Mouse (Mus musculus) lung, postnatal 0 days (tissue): ENCODE data around the gene Eral1. TPM values are rescaled to one million over a fixed set of nuclear protein-coding genes. Genes with fewer than 3 reads are reported as not detected.
A peak's percentile ranks its signal among the peaks of the same experiment; 100 is the strongest.

Experiments used
- ATAC-seq: fragments of 200-750 bp; cut with Nextera tagmentation; 2 replicates; pipeline ENCODE4 v1.8.0; 2017; ENCODE audit warnings: moderate library complexity
- DNase-seq: peaks from one replicate; pipeline ENCODE4 v3.0.0-alpha.2; 2016; ENCODE audit warnings: low spot score
- H3K27ac ChIP-seq: fragments of 300-500 bp; sonication (generic); 2 replicates; pipeline ENCODE4 v1.5.1; 2014; ENCODE audit warnings: antibody characterized with exemption, mild to moderate bottlenecking, low read length, mixed read lengths
- H3K27me3 ChIP-seq: fragments of 300-500 bp; sonication (generic); replicated peaks from 2 replicates; pipeline ENCODE4 v1.6.1; 2014; ENCODE audit warnings: low read length, mixed read lengths; ENCODE audit not compliant: insufficient read depth
- H3K36me3 ChIP-seq: fragments of 300-500 bp; sonication (generic); 2 replicates; pipeline ENCODE4 v1.6.1; 2014; ENCODE audit warnings: low read length, mixed read lengths; ENCODE audit not compliant: insufficient read depth
- H3K4me1 ChIP-seq: fragments of 300-500 bp; sonication (generic); 2 replicates; pipeline ENCODE4 v1.6.1; 2014; ENCODE audit warnings: antibody characterized with exemption, low read depth, low read length, mixed read lengths; ENCODE audit not compliant: insufficient read depth
- H3K4me2 ChIP-seq: fragments of 300-500 bp; sonication (generic); replicated peaks from 2 replicates; pipeline ENCODE4 v1.6.1; 2014; ENCODE audit warnings: low read depth, mild to moderate bottlenecking, low read length, moderate library complexity, mixed read lengths
- H3K4me3 ChIP-seq: fragments of 300-500 bp; sonication (generic); 2 replicates; pipeline ENCODE4 v1.5.1; 2014; ENCODE audit warnings: low read depth, low read length
- H3K9ac ChIP-seq: fragments of 300-500 bp; sonication (generic); replicated peaks from 2 replicates; pipeline ENCODE4 v1.6.1; 2014; ENCODE audit warnings: low read depth, mild to moderate bottlenecking
- H3K9me3 ChIP-seq: fragments of 300-500 bp; sonication (generic); 2 replicates; pipeline ENCODE4 v1.6.1; 2016; ENCODE audit warnings: low read length, mixed read lengths
- CTCF ChIP-seq: IDR thresholded peaks from 2 replicates; pipeline ENCODE4 v1.5.1; 2016; ENCODE audit warnings: antibody characterized with exemption, mild to moderate bottlenecking
- EP300 ChIP-seq: IDR thresholded peaks from 2 replicates; pipeline ENCODE4 v1.6.1; 2016; ENCODE audit warnings: antibody characterized with exemption, mild to moderate bottlenecking, control low read depth
- WGBS: fragments of 180-500 bp; shearing (Covaris S2); extraction: QIAGEN DNeasy Blood & Tissue Kit; methylation state at CpG from one replicate; pipeline ENCODE4 v1.1.7; 2014; 5-methylcytosine and 5-hydroxymethylcytosine counted together
- polyA plus RNA-seq: library from polyadenylated mRNA; unstranded; fragments of >200 nt; fragmentation: Nextera tagmentation; extraction: Ambion mirVana; gene quantifications from 2 replicates; pipeline ENCODE4 v1.2.1, GENCODE M21; 2015

Gene Eral1
- 14.8 and 17.7 TPM in 2 replicates for polyA plus RNA-seq

DNA sequence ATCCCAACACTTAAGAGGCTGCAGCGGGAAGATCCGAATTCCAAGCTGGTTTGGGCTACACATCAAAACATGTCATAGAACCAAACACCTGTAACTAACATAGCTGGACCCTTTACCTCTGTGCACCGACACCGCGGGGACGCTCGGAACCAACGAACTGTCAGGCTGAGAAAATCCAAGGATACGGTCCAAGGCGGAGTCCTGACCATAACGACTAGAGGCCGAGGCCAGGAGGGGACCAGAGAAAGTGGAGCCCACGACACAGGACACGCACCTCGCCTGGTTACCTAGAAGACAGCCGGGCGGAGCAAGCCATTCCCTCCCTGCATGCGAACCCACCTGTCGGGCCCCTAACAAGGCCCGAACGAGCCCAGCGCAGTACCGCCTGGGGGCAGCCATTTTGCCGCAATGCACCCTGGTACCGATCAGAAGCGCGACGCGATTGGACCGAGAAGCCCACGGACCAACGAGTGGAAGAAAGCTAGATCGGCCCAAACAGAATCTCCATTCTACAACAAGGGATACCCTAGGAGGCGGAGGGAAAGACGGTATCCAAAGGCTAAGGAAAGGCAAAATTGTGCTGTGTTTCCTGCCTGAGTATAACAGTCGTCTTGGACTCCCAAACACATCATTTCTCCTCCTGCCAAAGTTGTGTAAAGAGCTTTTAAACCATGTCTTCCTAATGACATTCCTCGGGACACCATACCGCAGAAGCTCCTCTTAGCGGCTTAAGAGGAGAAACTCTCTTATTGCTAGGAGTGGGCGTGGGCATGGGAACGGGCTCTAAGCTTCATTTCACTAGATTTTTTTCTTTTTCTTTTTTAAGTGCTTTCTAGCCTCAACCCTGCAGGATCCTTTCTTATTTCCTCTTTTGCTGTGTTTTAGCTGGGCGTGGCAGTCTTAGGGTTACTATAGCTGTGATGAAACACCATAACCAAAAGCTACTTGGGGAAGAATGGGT, at the start of gene Eral1:
Gene Eral1 (minus strand): TSS at position 423 of the 961 bp plus-strand sequence.
- H3K9me3 ChIP-seq: no peaks in the 10 kb centered on the region
- TF ChIP-seq EP300 (no peak), CTCF (no peak)
- peak; percentile 98 for ATAC-seq
- H3K9ac ChIP-seq: peak within 1 kb of the TSS; percentile 88
- WGBS: 1% methylated on average over 42 of the region's 42 CpGs
- peak within 1 kb of the TSS; percentile 48; the same call in 1 of the 2 replicates for H3K27ac ChIP-seq
- H3K36me3 ChIP-seq: peaks cover 5% of the 10 kb centered on the region; the same call in 1 of the 2 replicates
- DNase-seq: peak; percentile 92
- peak within 1 kb of the TSS; percentile 72 for H3K4me2 ChIP-seq
- H3K4me3 ChIP-seq: peak within 1 kb of the TSS; percentile 80
- H3K27me3 ChIP-seq: no peaks in the 10 kb centered on the region
- H3K4me1 ChIP-seq: peaks cover 5% of the 10 kb centered on the region; the same call in 1 of the 2 replicates

DNA sequence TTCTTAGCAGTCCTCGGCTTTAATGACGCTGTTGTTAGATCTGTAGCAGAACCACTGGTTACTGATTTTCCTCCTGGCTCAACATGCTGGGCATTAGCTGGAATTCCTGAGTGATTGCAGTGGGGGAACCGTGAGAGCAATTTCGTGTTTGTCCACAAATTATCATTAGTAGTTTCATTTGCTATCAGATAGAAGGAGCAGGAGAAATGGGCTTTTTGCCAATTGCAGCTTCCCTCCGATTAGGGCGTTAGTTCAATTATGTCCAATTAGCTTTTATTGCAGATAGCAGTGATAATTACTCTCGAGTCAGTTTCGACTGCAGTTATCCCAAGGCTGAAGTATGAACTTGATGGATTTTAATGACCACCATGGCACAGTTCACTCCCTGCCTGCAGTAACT, 49.3 kb upstream of the Eral1 start:
- H3K4me3 ChIP-seq: no peak overlapping the region
- H3K27me3 ChIP-seq: no peaks in the 10 kb centered on the region
- H3K36me3 ChIP-seq: no peaks in the 10 kb centered on the region
- WGBS: 75% methylated on average over 8 of the region's 8 CpGs
- H3K4me1 ChIP-seq: no peaks in the 10 kb centered on the region
- DNase-seq (no peak), ATAC-seq (no peak)
- TF ChIP-seq EP300 (no peak), CTCF (no peak)
- no peak overlapping the region for H3K4me2 ChIP-seq
- no peak overlapping the region for H3K9ac ChIP-seq
- H3K9me3 ChIP-seq: no peaks in the 10 kb centered on the region
- no peak overlapping the region for H3K27ac ChIP-seq

DNA sequence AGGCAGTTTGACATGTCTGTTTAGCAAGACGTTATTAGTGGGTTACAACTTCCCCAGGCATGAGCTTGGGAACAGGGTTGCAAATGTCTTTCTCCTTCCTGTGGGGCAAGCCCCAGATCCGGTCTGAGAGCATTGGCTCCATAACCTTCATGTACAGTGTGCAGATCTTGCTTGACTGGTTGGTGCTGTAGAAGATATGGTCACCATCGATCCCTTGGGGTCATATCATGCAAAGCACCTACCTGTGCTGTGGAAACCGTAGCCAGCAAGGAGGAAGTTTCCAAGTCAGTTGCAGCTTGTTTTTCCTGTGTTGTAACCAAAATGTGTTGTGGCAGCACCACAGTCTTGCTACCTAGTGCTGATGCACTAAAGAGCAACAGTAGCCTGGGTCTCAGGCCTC, 46.6 kb upstream of the Eral1 start:
- no peak for ATAC-seq
- 58% methylated on average over 4 of the region's 4 CpGs for WGBS
- Histone ChIP-seq H3K9me3 (no peaks in the 10 kb centered on the region), H3K4me3 (no peak overlapping the region), H3K9ac (no peak overlapping the region), H3K4me2 (no peak overlapping the region), H3K4me1 (no peaks in the 10 kb centered on the region), H3K36me3 (no peaks in the 10 kb centered on the region), H3K27me3 (no peaks in the 10 kb centered on the region), H3K27ac (no peak overlapping the region)
- TF ChIP-seq CTCF (no peak), EP300 (no peak)
- DNase-seq: no peak

DNA sequence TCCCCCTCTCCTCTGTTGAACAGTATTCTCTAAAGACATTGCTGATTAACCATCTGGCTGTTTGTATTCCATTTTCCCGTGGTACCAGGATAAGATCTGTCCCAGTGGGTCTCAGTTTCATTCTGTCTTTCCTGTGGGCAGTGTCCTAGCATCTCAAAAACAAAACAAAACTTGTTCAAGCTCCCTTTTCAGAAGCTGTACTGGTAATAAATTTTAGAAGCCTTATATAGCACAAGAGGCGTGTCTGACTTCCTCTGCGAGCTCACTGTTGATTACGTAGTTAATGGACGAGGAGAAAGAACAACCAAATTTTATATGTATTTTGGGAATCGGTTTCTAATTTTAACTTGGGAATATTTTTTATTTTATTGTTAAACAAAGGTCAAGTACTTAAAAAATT, 45.5 kb upstream of the Eral1 start:
- DNase-seq (peak; percentile 27), ATAC-seq (no peak)
- no peak overlapping the region for H3K27ac ChIP-seq
- H3K4me2 ChIP-seq: no peak overlapping the region
- H3K36me3 ChIP-seq: no peaks in the 10 kb centered on the region
- WGBS: 51% methylated on average over 6 of the region's 6 CpGs
- H3K9ac ChIP-seq: no peak overlapping the region
- no peaks in the 10 kb centered on the region for H3K4me1 ChIP-seq
- no peaks in the 10 kb centered on the region for H3K27me3 ChIP-seq
- TF ChIP-seq EP300 (no peak), CTCF (no peak)
- no peaks in the 10 kb centered on the region for H3K9me3 ChIP-seq
- no peak overlapping the region for H3K4me3 ChIP-seq

- TF ChIP-seq CTCF (no peak), EP300 (no peak)
- ATAC-seq: no peak
- no peaks in the 10 kb centered on the region for H3K27me3 ChIP-seq
Measured at GRCm38 (mm10) chr11:78123782-78124181, 43.6 kb upstream of the Eral1 start.

GRCm38 (mm10) chr11:78122815-78123214, 42.6 kb upstream of the Eral1 start:
- no peak for DNase-seq
- WGBS: 70% methylated on average over 4 of the region's 4 CpGs
- no peak for ATAC-seq
- H3K36me3 ChIP-seq: no peaks in the 10 kb centered on the region
- H3K4me2 ChIP-seq: no peak overlapping the region
- no peak for TF ChIP-seq EP300
- TF ChIP-seq CTCF: no peak
- no peak overlapping the region for H3K9ac ChIP-seq
- no peak overlapping the region for H3K27ac ChIP-seq
- 0 out of 2 replicates have a peak, but pooled peaks cover 4% of the 10 kb centered on the region for H3K4me1 ChIP-seq
- no peak overlapping the region for H3K4me3 ChIP-seq
- no peaks in the 10 kb centered on the region for H3K27me3 ChIP-seq
- no peaks in the 10 kb centered on the region for H3K9me3 ChIP-seq

More at GRCm38 (mm10) chr11:78123782-78124181, 43.6 kb upstream of the Eral1 start:
- H3K36me3 ChIP-seq: no peaks in the 10 kb centered on the region
- no peak overlapping the region for H3K9ac ChIP-seq
- no peak overlapping the region for H3K4me3 ChIP-seq
- 0 out of 2 replicates have a peak, but pooled peaks cover 4% of the 10 kb centered on the region for H3K4me1 ChIP-seq
- H3K27ac ChIP-seq: no peak overlapping the region
- no peak overlapping the region for H3K4me2 ChIP-seq
- DNase-seq: no peak
- no peaks in the 10 kb centered on the region for H3K9me3 ChIP-seq
